Mouse (Mus musculus): ENCODE results near the gene Zfp668.

Zfp668 gene

DNA sequence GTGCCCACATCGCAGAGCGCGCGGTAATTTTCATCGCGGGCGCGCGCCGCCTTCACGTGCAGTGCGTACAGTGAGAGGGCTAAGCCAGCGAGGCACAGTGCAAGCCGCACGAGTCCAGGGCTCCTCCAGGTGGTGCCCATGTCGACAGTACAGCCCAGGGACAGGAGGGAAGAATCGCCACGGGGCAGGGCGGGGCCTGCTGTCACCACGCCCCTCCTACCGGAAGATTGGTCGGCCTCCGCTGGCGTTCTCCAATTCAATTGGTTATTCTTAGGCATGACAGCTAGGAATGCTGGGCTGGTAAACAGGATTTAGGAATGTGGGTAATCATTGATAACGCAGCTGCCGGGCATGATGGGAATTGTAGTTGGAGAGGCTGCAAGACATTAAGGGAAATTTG is 18.8 kb upstream of the Zfp668 start, which contains the start of the genes Gm21974 and Vkorc1:
TSS of gene Gm21974 (minus strand) at position 13 of the 400 bp plus-strand sequence.
TSS of gene Vkorc1 (minus strand) at position 176 of the 400 bp plus-strand sequence.
- peak; percentile 85 for DNase-seq (ENCODE audit: low spot score)

DNA sequence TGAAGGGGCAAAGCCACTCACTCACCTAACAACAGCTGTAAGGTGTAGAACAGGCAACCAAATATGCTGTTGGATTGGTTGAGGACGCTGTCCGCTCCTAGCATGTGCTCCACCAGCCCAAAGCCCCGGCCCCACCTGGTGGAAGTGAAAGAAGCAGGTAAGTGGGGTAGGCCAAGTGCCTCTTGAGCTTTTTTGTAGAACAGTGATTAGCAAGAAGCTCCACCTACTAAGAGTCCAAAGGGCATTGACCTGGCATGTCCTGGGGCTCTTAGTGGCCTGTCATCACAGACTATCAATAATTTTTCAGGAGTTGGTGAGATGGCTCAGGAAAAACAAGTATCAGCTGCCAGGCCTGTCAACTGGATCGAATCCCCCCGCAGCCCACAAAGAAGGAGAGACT is 17.9 kb upstream of the Zfp668 start:
- DNase-seq (ENCODE audit: low spot score): no peak

DNA sequence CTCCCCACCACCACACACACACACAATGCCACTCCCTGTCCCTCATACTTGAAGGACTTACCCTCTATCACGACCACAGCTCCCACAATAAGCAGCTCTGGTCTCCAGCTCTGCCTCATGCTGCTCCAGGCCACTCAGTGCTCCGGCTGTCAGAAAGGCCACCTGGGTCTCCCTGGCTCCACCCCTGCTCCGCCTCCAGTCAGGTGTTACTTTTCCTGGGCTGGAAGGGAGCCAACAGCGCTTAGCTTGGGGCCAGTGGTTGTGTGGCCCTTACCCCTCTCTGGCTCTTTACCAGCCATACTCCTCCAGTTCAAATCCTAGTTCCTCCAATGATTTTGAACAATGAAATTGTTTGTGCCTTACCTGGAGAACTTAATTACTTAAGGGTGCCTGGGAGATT is 14.2 kb upstream of the Zfp668 start, which contains the start of gene Prss53:
TSS of gene Prss53 (minus strand) at position 173 of the 400 bp plus-strand sequence.
- DNase-seq (ENCODE audit: low spot score): no peak

GRCm38 (mm10) chr7:127888821-127889220 is 12.2 kb upstream of the Zfp668 start:
- DNase-seq (ENCODE audit: low spot score): no peak

- no peak for DNase-seq (ENCODE audit: low spot score)
Observed at GRCm38 (mm10) chr7:127887781-127888180, 11.2 kb upstream of the Zfp668 start.

DNA sequence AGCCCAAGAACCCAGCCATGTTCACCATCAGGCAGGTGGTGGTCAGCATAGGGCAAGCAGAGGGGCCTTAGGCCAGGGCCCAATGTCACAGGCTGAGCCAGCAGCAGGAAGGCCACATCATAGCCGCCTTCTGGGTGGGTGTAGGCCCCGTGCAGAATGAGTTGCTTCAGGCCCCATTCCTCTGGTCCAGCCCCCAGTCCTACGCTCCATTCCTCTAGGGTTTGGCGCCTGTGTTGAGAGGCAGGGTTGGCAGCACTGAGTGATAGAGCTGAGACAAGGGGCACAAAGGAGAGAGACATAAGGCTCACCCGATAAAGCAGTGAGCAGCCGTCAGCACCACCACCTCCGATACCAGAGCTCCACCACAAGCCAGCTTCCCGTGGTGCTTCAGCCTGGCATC is 10.6 kb upstream of the Zfp668 start:
- no peak for DNase-seq (ENCODE audit: low spot score)

GRCm38 (mm10) chr7:127886551-127886950 is 9.9 kb upstream of the Zfp668 start:
- no peak for DNase-seq (ENCODE audit: low spot score)

- no peak for DNase-seq (ENCODE audit: low spot score)
Observed at GRCm38 (mm10) chr7:127885951-127886350, 9.3 kb upstream of the Zfp668 start.

- no peak for DNase-seq (ENCODE audit: low spot score)
Observed at GRCm38 (mm10) chr7:127880431-127880830, 3.8 kb upstream of the Zfp668 start.

DNA sequence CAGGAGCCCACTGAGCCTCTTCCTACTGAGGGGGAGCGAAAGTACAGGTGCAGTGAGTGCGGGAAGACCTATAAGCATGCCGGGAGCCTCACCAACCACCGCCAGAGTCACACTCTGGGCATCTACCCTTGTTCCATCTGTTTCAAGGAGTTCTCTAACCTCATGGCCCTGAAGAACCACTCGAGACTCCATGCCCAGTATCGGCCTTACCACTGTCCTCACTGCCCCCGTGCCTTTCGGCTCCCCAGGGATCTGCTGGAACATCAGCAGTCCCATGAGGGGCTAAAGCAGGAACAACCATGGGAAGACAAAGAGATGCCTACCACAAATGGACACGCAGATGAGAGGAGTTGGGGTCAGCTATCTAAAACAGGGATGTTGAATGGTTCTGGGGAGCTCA is 2.7 kb upstream of the Zfp668 start:
- no peak for DNase-seq (ENCODE audit: low spot score)

- peak; percentile 81 for DNase-seq (ENCODE audit: low spot score)
Observed at GRCm38 (mm10) chr7:127876041-127876466, 574 bp downstream of the Zfp668 start, which contains the start of gene Zfp646. TSS of gene Zfp646 (plus strand) at chr7:127876221.

- peak; percentile 82 for DNase-seq (ENCODE audit: low spot score)
Observed at GRCm38 (mm10) chr7:127875627-127876001, 1.0 kb downstream of the Zfp668 start.

GRCm38 (mm10) chr7:127874812-127875626 is 1.6 kb downstream of the Zfp668 start:
- DNase-seq (ENCODE audit: low spot score): no peak

DNA sequence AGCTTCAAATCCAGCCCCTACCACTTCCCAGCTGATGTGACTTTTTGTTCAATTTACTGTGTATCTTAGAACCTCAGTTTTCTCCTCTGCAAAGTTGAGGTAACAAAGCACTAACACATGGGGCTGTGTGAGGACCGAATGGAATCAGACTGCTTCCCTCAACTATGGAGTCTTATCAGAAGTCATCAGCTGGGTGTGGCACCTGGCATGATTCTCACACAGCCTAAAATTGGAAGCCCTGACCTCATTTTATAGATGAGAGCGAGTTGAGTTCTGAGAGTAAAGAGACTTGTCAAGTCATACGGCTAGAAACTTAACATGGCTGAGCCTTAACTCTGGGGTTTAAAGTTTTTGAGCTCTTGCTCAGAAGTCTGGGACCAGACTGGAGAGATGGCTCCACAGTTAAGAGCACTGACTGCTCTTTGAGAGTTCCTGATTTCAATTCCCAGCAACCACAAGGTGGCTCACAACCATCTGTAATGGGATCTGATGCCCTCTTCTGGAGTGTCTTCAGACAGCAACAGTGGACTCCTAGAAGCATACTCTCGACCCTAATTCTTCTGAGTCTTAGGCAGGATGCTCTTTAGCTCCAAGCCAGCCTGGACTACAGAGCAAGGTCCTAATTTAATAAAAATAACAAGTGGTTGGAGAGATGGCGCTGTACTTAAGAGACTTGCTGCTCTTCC is 6.3 kb downstream of the Zfp668 start:
- DNase-seq (ENCODE audit: low spot score): no peak

GRCm38 (mm10) chr7:127869149-127869810 is 7.3 kb downstream of the Zfp668 start:
- no peak for DNase-seq (ENCODE audit: low spot score)

GRCm38 (mm10) chr7:127867641-127868040 is 9.0 kb downstream of the Zfp668 start:
- DNase-seq (ENCODE audit: low spot score): no peak

DNA sequence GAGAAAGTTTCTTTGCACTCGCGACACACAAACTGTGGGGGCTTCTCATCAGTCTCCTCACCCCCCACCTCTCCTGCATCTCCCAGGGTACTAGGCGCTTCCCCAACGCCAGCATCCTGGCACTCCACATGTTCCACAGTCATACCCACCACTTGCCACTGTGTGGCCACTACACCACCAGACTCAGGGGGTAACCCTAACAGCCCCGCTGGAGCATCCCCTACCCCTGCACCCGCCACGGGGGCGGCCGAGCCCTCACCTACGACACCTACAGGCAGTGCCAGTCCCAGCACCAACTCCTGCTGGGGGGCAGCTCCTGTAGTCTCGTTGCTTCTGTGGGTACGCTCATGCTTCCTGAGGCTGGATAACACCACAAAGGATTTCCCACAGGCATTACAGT is 10.2 kb downstream of the Zfp668 start:
- DNase-seq (ENCODE audit: low spot score): no peak

GRCm38 (mm10) chr7:127858258-127858657 is 18.4 kb downstream of the Zfp668 start:
- no peak for DNase-seq (ENCODE audit: low spot score)

DNA sequence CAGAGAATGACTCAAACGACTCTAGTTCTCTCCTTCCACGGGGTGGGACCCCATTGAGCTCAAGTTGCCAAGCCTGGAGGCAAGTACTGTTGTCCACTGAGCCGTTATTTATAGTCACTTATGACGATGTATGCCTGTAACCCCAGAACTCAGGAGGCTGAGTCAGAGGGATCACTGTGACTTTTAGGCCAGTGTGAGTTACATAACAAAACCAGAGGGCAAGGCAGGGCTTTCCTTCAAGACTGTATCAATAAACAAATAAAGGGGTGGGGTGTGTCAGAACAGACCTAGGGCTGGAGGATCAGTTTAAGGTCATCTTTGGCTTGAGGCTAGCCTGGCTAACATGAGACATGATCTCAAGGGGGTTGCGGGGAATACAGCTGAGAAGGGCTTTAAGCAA is 25.7 kb downstream of the Zfp668 start:
- no peak for DNase-seq (ENCODE audit: low spot score)

DNA sequence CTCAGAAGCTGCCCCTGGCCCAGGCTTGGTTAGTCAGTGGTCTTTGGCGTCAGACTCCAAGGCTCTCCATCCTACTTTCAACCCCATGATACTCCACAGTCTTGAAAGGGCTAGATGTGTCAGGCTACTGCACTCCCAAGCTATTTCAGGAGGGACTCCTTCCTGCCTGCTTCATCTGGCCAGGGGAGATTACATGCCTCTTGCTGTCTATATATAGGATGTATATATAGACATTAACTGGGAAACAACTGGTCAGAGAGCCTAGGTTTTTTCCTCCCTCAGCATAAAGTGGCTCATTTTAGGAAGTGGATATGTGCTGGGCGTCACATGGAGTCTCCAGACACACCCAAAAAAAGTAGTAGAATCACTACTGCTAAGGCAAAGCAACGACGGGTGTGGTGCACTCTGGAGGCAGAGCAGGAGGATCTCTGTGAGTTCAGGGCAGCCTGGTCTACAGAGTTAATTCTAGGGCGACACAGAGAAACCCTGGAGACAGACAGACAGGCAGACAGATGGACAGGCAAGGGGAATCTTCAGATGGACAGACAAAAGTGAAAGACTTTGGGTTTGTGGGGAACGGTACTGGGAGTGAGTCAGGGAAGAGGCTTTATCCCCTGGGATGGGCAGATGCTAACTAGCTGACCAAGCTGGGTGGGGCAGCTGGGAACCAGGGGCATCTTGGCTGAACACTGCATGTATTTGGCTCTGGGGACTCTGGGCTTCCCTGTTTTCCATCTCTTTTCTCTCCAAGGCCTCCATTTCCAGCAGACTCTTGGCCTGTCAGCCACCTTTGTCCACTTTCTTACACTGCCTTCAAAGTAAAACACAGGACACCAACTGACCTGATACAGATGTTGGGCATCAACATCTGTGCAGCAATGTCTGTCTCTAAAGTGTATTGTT is 26.4 kb downstream of the Zfp668 start:
- DNase-seq (ENCODE audit: low spot score): no peak

- DNase-seq (ENCODE audit: low spot score): peak; percentile 70
Observed at GRCm38 (mm10) chr7:127842001-127842718, 34.5 kb downstream of the Zfp668 start.

All from spleen, adult 12 weeks (tissue).